Mouse (Mus musculus): Measurements from ENCODE around the gene Zfx. TPM values are rescaled to one million over a fixed set of nuclear protein-coding genes. Genes with fewer than 3 reads are reported as not detected.

The Zfx gene
- polyA plus RNA-seq (2012; rRNA removed): 0.34 and 0.62 TPM in 2 replicates

DNA sequence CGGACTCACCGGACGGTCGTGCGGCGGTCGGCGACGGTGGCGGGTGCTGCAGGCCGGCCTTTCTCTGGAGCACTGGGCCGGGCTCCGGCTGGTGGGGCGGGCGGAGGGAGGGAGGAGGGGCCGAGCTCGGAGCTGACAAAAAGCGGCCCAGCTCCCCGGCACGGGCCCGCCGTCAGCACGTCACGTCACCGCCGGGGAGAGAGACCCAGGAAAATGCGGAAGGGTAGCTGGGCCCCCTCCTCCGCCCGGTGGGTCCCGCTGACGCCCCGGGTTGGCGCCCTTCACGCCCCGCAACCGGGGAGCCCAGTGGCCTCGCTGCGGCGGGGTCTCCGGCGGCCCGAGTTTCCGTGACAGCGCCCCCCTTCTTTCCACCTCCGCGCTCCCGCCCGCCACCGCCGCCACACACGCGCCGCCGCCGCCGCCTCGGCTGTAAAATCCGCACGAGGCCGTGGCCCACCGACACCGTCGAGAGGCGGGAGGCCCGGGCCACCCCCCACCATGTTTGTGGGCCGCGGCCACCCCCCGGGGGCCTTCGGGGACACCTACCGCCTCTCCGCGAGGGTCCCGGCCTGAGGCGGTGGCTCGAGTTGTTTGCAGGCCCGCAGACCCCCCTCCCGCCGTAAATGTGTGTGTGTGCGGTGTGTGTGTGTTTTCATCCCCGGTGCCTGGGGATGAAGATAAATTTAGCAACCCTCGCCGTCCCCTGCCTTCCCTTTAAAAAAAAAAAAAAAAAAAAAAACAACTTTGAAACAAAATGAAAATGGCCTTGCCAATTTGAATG lies at the start of gene Zfx:
TSS of gene Zfx (minus strand) at position 644 of the 781 bp plus-strand sequence.

Other genes with a start within 250 kb of the Zfx start
- gene AU015836, start 155.0 kb downstream of the Zfx start, polyA plus RNA-seq (2012; rRNA removed): not detected in 2 replicates
- 6.2 and 9.1 TPM in 2 replicates for gene Eif2s3x, start 89.2 kb upstream of the Zfx start, polyA plus RNA-seq (2012; rRNA removed)
- 3.4 and 6.7 TPM in 2 replicates for gene Klhl15, start 110.9 kb upstream of the Zfx start, polyA plus RNA-seq (2012; rRNA removed)
- gene Fam90a1b, start 243.1 kb upstream of the Zfx start, polyA plus RNA-seq (2012; rRNA removed): not detected in 2 replicates
- gene Apoo, start 243.4 kb upstream of the Zfx start, polyA plus RNA-seq (2012; rRNA removed): 1.8 and 3.1 TPM in 2 replicates

All from stomach, adult 2 months (tissue).